Comparison of ENCODE assay signal across 8 mouse cellular contexts in the genomic region with DNA sequence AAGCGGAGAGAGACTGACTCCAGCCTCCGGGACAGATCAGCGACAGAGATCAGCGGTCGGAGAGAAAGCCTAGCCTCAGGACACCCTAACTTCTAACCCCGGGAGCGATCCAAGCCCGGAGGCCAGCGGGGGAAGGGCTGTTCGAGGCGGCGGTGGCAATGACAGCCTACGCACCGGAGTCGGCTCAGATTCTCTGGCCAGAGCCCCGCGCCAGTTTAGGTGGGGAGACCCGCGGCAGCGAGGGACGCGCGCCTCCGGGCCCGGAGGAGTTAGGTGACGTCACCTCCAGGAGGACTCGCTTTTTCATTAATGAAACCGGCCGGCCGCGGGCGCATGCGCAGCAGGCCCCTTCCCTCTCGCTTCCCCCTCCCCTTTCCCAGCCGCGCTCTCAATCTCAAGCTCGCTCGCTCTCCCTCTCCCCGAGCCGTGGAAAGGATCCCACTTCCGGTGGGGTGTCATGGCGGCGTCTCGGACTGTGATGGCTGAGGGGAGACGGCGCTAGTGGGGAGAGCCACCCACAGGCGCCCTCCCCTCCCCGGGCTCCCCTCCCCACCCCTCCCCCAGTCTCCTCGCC. TPM values are rescaled to one million over a fixed set of nuclear protein-coding genes. Genes with fewer than 3 reads are reported as not detected.
DNase-seq lines count a peak whose midpoint lies in the region; ATAC-seq and TF ChIP-seq lines count a peak whose summit lies in the region.

A gene (plus strand): TSS at position 460 of the 574 bp plus-strand sequence.

- WGBS in forebrain, embryonic 16.5 days = under 1% methylated on average over 45 of the region's 49 CpGs
- under 1% methylated on average over 43 of the region's 49 CpGs for WGBS in lung, embryonic 14.5 days
- WGBS in olfactory bulb, adult 2 months = under 1% methylated on average over 41 of the region's 49 CpGs
- WGBS in thymus, adult 2 months = under 1% methylated on average over 47 of the region's 49 CpGs

- peak within 1 kb of the TSS; percentile 83 to 98 for H3K4me3 ChIP-seq in ES-E14 (ENCODE audit: insufficient read depth in 1 of 2, low read depth in 1 of 2, low read length in 2 of 2, poor library complexity in 1 of 2, severe bottlenecking in 1 of 2)
- peak within 1 kb of the TSS; percentile 96 for H3K4me3 ChIP-seq in forebrain, embryonic 16.5 days (replicated peaks; ENCODE audit: low read length)
- H3K4me3 ChIP-seq in layer of hippocampus, adult 2 months = peak within 1 kb of the TSS; percentile 81
- H3K4me3 ChIP-seq in lung, embryonic 14.5 days (ENCODE audit: low read depth, low read length) = peak within 1 kb of the TSS; percentile 93
- H3K4me3 ChIP-seq in olfactory bulb, adult 2 months (ENCODE audit: insufficient read depth, low read depth, low read length) = peak within 1 kb of the TSS; percentile 97
- peak within 1 kb of the TSS; percentile 70 for H3K4me3 ChIP-seq in thymus, adult 2 months (ENCODE audit: control insufficient read depth, insufficient read depth, low read length)

- peak; percentile 96 for ATAC-seq in forebrain, embryonic 16.5 days
- ATAC-seq in lung, embryonic 14.5 days (ENCODE audit: insufficient read depth) = peak; percentile 94

- no peaks in the 10 kb centered on the region for H3K9me3 ChIP-seq in ES-E14 (ENCODE audit: control insufficient read depth, insufficient read depth, low read depth, low read length)
- peaks cover 4% of the 10 kb centered on the region; the same call in 1 of the 2 replicates for H3K9me3 ChIP-seq in forebrain, embryonic 16.5 days (ENCODE audit: control insufficient read depth, low read length)
- H3K9me3 ChIP-seq in lung, embryonic 14.5 days (ENCODE audit: low read depth, low read length) = no peaks in the 10 kb centered on the region

- DNase-seq in ES-E14 (ENCODE audit: low read depth, low spot score) = peak; percentile 93
- peak; percentile 95 for DNase-seq in cerebellum, adult 11-12 months
- DNase-seq in heart, postnatal 36 days = peak; percentile 93 to 96
- DNase-seq in layer of hippocampus, adult 2 months (ENCODE audit: low spot score in 2 of 2) = peak; percentile 96
- peak; percentile 98 for DNase-seq in lung, embryonic 14.5 days
- DNase-seq in thymus, adult 2 months = peak; percentile 81

- in situ Hi-C loops in ES-E14 (cut with MboI; ENCODE audit: low sequenced_read_pairs in 2 of 2, unreplicated experiment in 2 of 2) = no loop called here

- peak within 1 kb of the TSS; percentile 86 for H3K9ac ChIP-seq in ES-E14 (ENCODE audit: insufficient read depth, low read depth, low read length, poor library complexity, severe bottlenecking)
- peak within 1 kb of the TSS; percentile 94 for H3K9ac ChIP-seq in forebrain, embryonic 16.5 days (replicated peaks; ENCODE audit: low read depth, low read length)
- H3K9ac ChIP-seq in lung, embryonic 14.5 days = peak within 1 kb of the TSS; percentile 98

- intact Hi-C loops in heart, postnatal 36 days (cut with DNase I) = no loop called here

- no peaks in the 10 kb centered on the region for H3K36me3 ChIP-seq in ES-E14 (ENCODE audit: control insufficient read depth, insufficient read depth, low read length, poor library complexity, severe bottlenecking)
- no peaks in the 10 kb centered on the region for H3K36me3 ChIP-seq in forebrain, embryonic 16.5 days (ENCODE audit: control insufficient read depth, insufficient read depth)
- peaks cover 11% of the 10 kb centered on the region; the same call in 1 of the 2 replicates for H3K36me3 ChIP-seq in lung, embryonic 14.5 days (ENCODE audit: insufficient read depth)
- H3K36me3 ChIP-seq in thymus, adult 2 months (ENCODE audit: control insufficient read depth, insufficient read depth, low read length) = no peaks in the 10 kb centered on the region

- H3K4me2 ChIP-seq in forebrain, embryonic 16.5 days (ENCODE audit: low read length) = peak within 1 kb of the TSS; percentile 72
- H3K4me2 ChIP-seq in lung, embryonic 14.5 days = peak within 1 kb of the TSS; percentile 61

- H3K27ac ChIP-seq in ES-E14 (ENCODE audit: insufficient read depth, low read depth, low read length, poor library complexity, severe bottlenecking) = peak within 1 kb of the TSS; percentile 58
- H3K27ac ChIP-seq in forebrain, embryonic 16.5 days (ENCODE audit: low read length) = peak within 1 kb of the TSS; percentile 92
- H3K27ac ChIP-seq in layer of hippocampus, adult 2 months = peak within 1 kb of the TSS; percentile 97
- peak within 1 kb of the TSS; percentile 94 for H3K27ac ChIP-seq in lung, embryonic 14.5 days (ENCODE audit: low read depth)
- peak within 1 kb of the TSS; percentile 97 for H3K27ac ChIP-seq in olfactory bulb, adult 2 months (ENCODE audit: insufficient read depth, low read depth, low read length)
- H3K27ac ChIP-seq in thymus, adult 2 months (ENCODE audit: control insufficient read depth, insufficient read depth, low read length) = no peak within 1 kb of the TSS

- TF ChIP-seq POLR2A in olfactory bulb, adult 2 months (IDR thresholded peaks at IDR 0.05; ENCODE audit: insufficient read depth, low read depth, low read length) = peak; percentile 13; the same call in 1 of the 2 replicates
- 0 out of 2 replicates have a peak, but pooled peaks have one; percentile 32 for TF ChIP-seq POLR2A in thymus, adult 2 months (IDR thresholded peaks at IDR 0.05; ENCODE audit: control insufficient read depth, extremely low read depth, insufficient read depth, low read length, poor library complexity)

- no peaks in the 10 kb centered on the region; a peak in 1 of 4 replicates for H3K4me1 ChIP-seq in ES-E14 (ENCODE audit: control insufficient read depth in 2 of 2, insufficient read depth in 2 of 2, low read length in 2 of 2, poor library complexity in 1 of 2)
- H3K4me1 ChIP-seq in forebrain, embryonic 16.5 days (replicated peaks; ENCODE audit: control insufficient read depth, insufficient read depth, low read length) = peaks cover 13% of the 10 kb centered on the region
- H3K4me1 ChIP-seq in lung, embryonic 14.5 days (ENCODE audit: insufficient read depth) = 0 out of 2 replicates have a peak, but pooled peaks cover 3% of the 10 kb centered on the region
- 0 out of 2 replicates have a peak, but pooled peaks cover 3% of the 10 kb centered on the region for H3K4me1 ChIP-seq in olfactory bulb, adult 2 months (ENCODE audit: control insufficient read depth, insufficient read depth, low read length)
- H3K4me1 ChIP-seq in thymus, adult 2 months (replicated peaks; ENCODE audit: control insufficient read depth, insufficient read depth, low read length) = peaks cover 11% of the 10 kb centered on the region

- no peak for TF ChIP-seq CTCF in layer of hippocampus, adult 2 months (conservative IDR thresholded peaks at IDR 0.05)
- no peak for TF ChIP-seq CTCF in lung, embryonic 14.5 days (IDR thresholded peaks at IDR 0.05; ENCODE audit: low read depth)
- TF ChIP-seq CTCF in olfactory bulb, adult 2 months (IDR thresholded peaks at IDR 0.05; ENCODE audit: insufficient read depth, low read depth, low read length) = no peak
- 0 out of 2 replicates have a peak, but pooled peaks have one; percentile 26 for TF ChIP-seq CTCF in thymus, adult 2 months (IDR thresholded peaks at IDR 0.05; ENCODE audit: borderline replicate concordance, control insufficient read depth, extremely low read depth, insufficient read depth, low read length, poor library complexity)

- no peaks in the 10 kb centered on the region for H3K27me3 ChIP-seq in forebrain, embryonic 16.5 days (replicated peaks; ENCODE audit: control insufficient read depth, insufficient read depth, low read length)
- no peaks in the 10 kb centered on the region for H3K27me3 ChIP-seq in lung, embryonic 14.5 days (ENCODE audit: insufficient read depth, low read length)
- H3K27me3 ChIP-seq in thymus, adult 2 months (ENCODE audit: control insufficient read depth, insufficient read depth, low read length) = no peaks in the 10 kb centered on the region

TF ChIP-seq in ES-E14, 5 proteins besides CTCF, POLR2A, EP300 and RAD21:
- TF ChIP-seq MAFK (IDR thresholded peaks at IDR 0.05; ENCODE audit: insufficient read depth, low read depth, low read length) = no peak

RNA-seq across cellular contexts. Expression of the gene that starts here (rescaled TPM):
- total RNA-seq in ES-E14 (2012; rRNA removed) = 15.3 and 16.7 TPM in 2 replicates
- polyA plus RNA-seq in forebrain, embryonic 16.5 days (2015; fragmentation: Nextera tagmentation; extraction: Ambion mirVana) = 6.2 and 6.4 TPM in 2 replicates
- 10 to 100 TPM; 28.4 to 33.8 TPM for total RNA-seq in heart, postnatal 36 days (2021)
- 100 to 1,000 TPM; 106 to 115 TPM for total RNA-seq in layer of hippocampus, adult 2 months (2021)
- polyA plus RNA-seq in lung, embryonic 14.5 days (2014; fragmentation: Nextera tagmentation; extraction: Ambion mirVana) = 10.2 and 12.6 TPM in 2 replicates
- polyA plus RNA-seq in olfactory bulb, adult 2 months (2012; ENCODE audit: insufficient read depth, insufficient read length, low replicate concordance, missing spikeins) = 163 TPM in 1 of 2 replicates, not detected in the other
- polyA plus RNA-seq in thymus, adult 2 months (2012; rRNA removed) = 6.9 and 8.2 TPM in 2 replicates
